Mouse (Mus musculus): Measurements from ENCODE around the gene Dhx9. TPM values are rescaled to one million over a fixed set of nuclear protein-coding genes. Genes with fewer than 3 reads are reported as not detected.
"Not testable (repeated sequence)": the region's sequence is repeated elsewhere in the genome, so short reads cannot be mapped to it uniquely, and the experiment has no call there.

Gene Dhx9
- total RNA-seq, 2 experiments from 2014 or later = 158 to 176 TPM

GRCm38 (mm10) chr1:153424770-153425584 lies 62.5 kb downstream of the Dhx9 start, which contains the start of gene Shcbp1l:
Gene Shcbp1l (plus strand): TSS chr1:153425162.
- peak; percentile 10 to 31 for DNase-seq (ENCODE audit: low spot score in 2 of 2)

GRCm38 (mm10) chr1:153424271-153424670 lies 63.2 kb downstream of the Dhx9 start:
- DNase-seq (ENCODE audit: low spot score in 2 of 2) = no peak

- not testable (repeated sequence) for DNase-seq (ENCODE audit: low spot score in 2 of 2)
These were observed 69.7 kb downstream of the Dhx9 start for GRCm38 (mm10) chr1:153417805-153418204.

- DNase-seq (ENCODE audit: low spot score in 2 of 2) = not testable (repeated sequence)
These were observed 71.1 kb downstream of the Dhx9 start for GRCm38 (mm10) chr1:153416271-153416832.

- DNase-seq (ENCODE audit: low spot score in 2 of 2) = not testable (repeated sequence)
These were observed 71.7 kb downstream of the Dhx9 start for GRCm38 (mm10) chr1:153415742-153416141.

GRCm38 (mm10) chr1:153414962-153415361 lies 72.5 kb downstream of the Dhx9 start:
- DNase-seq (ENCODE audit: low spot score in 2 of 2) = no peak

- DNase-seq (ENCODE audit: low spot score in 2 of 2) = peak; percentile 11 to 26
These were observed 73.2 kb downstream of the Dhx9 start for GRCm38 (mm10) chr1:153414114-153414723.

- DNase-seq (ENCODE audit: low spot score in 2 of 2) = not testable (repeated sequence)
These were observed 74.0 kb downstream of the Dhx9 start for GRCm38 (mm10) chr1:153413397-153414020.

GRCm38 (mm10) chr1:153412663-153413396 lies 74.6 kb downstream of the Dhx9 start:
- DNase-seq (ENCODE audit: low spot score in 2 of 2) = not testable (repeated sequence)

GRCm38 (mm10) chr1:153411723-153412122 lies 75.7 kb downstream of the Dhx9 start:
- DNase-seq (ENCODE audit: low spot score in 2 of 2) = no peak

GRCm38 (mm10) chr1:153410915-153411314 lies 76.5 kb downstream of the Dhx9 start:
- DNase-seq (ENCODE audit: low spot score in 2 of 2) = not testable (repeated sequence)

- DNase-seq (ENCODE audit: low spot score in 2 of 2) = not testable (repeated sequence)
These were observed 79.2 kb downstream of the Dhx9 start for GRCm38 (mm10) chr1:153408296-153408695.

GRCm38 (mm10) chr1:153407641-153408040 lies 79.8 kb downstream of the Dhx9 start:
- not testable (repeated sequence) for DNase-seq (ENCODE audit: low spot score in 2 of 2)

Other genes with a start within 250 kb of the Dhx9 start
- gene Lamc1, start 154.9 kb downstream of the Dhx9 start, total RNA-seq (2021) = 100 to 1,000 TPM; 186 to 227 TPM
- 1 to 10 TPM in 1 of 2 experiments, under 1 TPM in 1; 0.67 to 1.2 TPM for gene Shcbp1l, start 62.5 kb downstream of the Dhx9 start, total RNA-seq (2021)
- 10 to 100 TPM in 1 of 2 experiments, 1 to 10 TPM in 1; 6.3 to 11.6 TPM for gene Npl, start 62.4 kb upstream of the Dhx9 start, total RNA-seq (2021)
- gene Rgs8, start 165.4 kb upstream of the Dhx9 start, total RNA-seq (2021) = under 1 TPM; 0.48 to 0.65 TPM